34 mouse cellular contexts compared by ENCODE assay signal in genomic region chr19:35491354-35491753, GRCm38 (mm10).
"Had no signal": no experiment of that assay in that cellular context is flagged by ENCODE, and none has a peak within 500 bp of the region (broad histone marks: within the 10 kb centered on the region; RNA-seq: fewer than 3 reads in every experiment).

No protein-coding gene starts in this region.

- DNase-seq: heart, postnatal 10 days; heart, postnatal 14 days; heart, postnatal 36 days; heart, postnatal 4 days; kidney, adult 11 months; kidney, adult 18-20 months; kidney, adult 2 months; kidney, adult 8-10 months; kidney, adult 9 months; kidney, postnatal 10 days; kidney, postnatal 14 days; kidney, postnatal 25 days; kidney, postnatal 36 days; kidney, postnatal 4 days; layer of hippocampus, adult 9-11 months; layer of hippocampus, postnatal 36 days had no signal

- H3K9ac ChIP-seq: heart, embryonic 12.5 days; heart, embryonic 13.5 days; heart, embryonic 15.5 days; hindbrain, embryonic 12.5 days; hindbrain, embryonic 13.5 days; hindbrain, embryonic 14.5 days; hindbrain, embryonic 15.5 days; intestine, embryonic 15.5 days; kidney, embryonic 15.5 days had no signal

- H3K27me3 ChIP-seq: heart, embryonic 12.5 days; heart, embryonic 13.5 days; heart, embryonic 15.5 days; hindbrain, embryonic 12.5 days; hindbrain, embryonic 13.5 days; hindbrain, embryonic 15.5 days; intestine, embryonic 15.5 days; kidney, embryonic 15.5 days had no signal

- H3K4me1 ChIP-seq: heart, embryonic 10.5 days; heart, embryonic 12.5 days; heart, embryonic 13.5 days; heart, embryonic 15.5 days; hindbrain, embryonic 10.5 days; hindbrain, embryonic 12.5 days; hindbrain, embryonic 13.5 days; hindbrain, embryonic 15.5 days; intestine, embryonic 15.5 days; kidney, embryonic 15.5 days had no signal

- H3K9me3 ChIP-seq: heart, embryonic 10.5 days; heart, embryonic 12.5 days; heart, embryonic 13.5 days; heart, embryonic 15.5 days; hindbrain, embryonic 10.5 days; hindbrain, embryonic 12.5 days; hindbrain, embryonic 13.5 days; hindbrain, embryonic 15.5 days; intestine, embryonic 15.5 days; kidney, embryonic 15.5 days had no signal

- H3K4me3 ChIP-seq: heart, embryonic 10.5 days; heart, embryonic 12.5 days; heart, embryonic 13.5 days; heart, embryonic 15.5 days; hindbrain, embryonic 10.5 days; hindbrain, embryonic 12.5 days; hindbrain, embryonic 13.5 days; hindbrain, embryonic 15.5 days; intestine, embryonic 15.5 days; kidney, embryonic 15.5 days; layer of hippocampus, adult 2 months had no signal

- H3K27ac ChIP-seq: heart, embryonic 10.5 days; heart, embryonic 13.5 days; heart, embryonic 15.5 days; hindbrain, embryonic 10.5 days; hindbrain, embryonic 12.5 days; hindbrain, embryonic 13.5 days; hindbrain, embryonic 14.5 days; hindbrain, embryonic 15.5 days; hindbrain, postnatal 0 days; intestine, embryonic 15.5 days; kidney, embryonic 15.5 days; kidney, postnatal 0 days; layer of hippocampus, adult 2 months had no signal

- ATAC-seq: hindbrain, embryonic 16.5 days; hindbrain, postnatal 0 days; inflammation-experienced regulatory T-cells, adult 6 months; intestine, embryonic 15.5 days; intestine, embryonic 16.5 days; intestine, postnatal 0 days had no signal

- H3K36me3 ChIP-seq: heart, embryonic 10.5 days; heart, embryonic 12.5 days; heart, embryonic 13.5 days; heart, embryonic 15.5 days; hindbrain, embryonic 10.5 days; hindbrain, embryonic 12.5 days; hindbrain, embryonic 13.5 days; hindbrain, embryonic 15.5 days; intestine, embryonic 15.5 days; kidney, embryonic 15.5 days had no signal
